Mouse (Mus musculus) kidney, postnatal 0 days (tissue): Measurements from ENCODE around the gene Draxin. TPM values are rescaled to one million over a fixed set of nuclear protein-coding genes. Genes with fewer than 3 reads are reported as not detected.
A peak's percentile ranks its signal among the peaks of the same experiment; 100 is the strongest.

Experiments used
- ATAC-seq: fragments of 200-750 bp; cut with Nextera tagmentation; replicated peaks from 2 replicates; pipeline ENCODE4 v1.8.0; 2017; ENCODE audit warnings: low read depth, moderate number of reproducible peaks, moderate TSS enrichment, moderate library complexity; ENCODE audit not compliant: low FRiP score
- DNase-seq: peaks from one replicate; pipeline ENCODE4 v3.0.0-alpha.2; 2016; ENCODE audit warnings: low spot score
- H3K27ac ChIP-seq: fragments of 300-500 bp; sonication (generic); 2 replicates; pipeline ENCODE4 v1.5.1; 2014; ENCODE audit warnings: mild to moderate bottlenecking
- H3K27me3 ChIP-seq: fragments of 300-500 bp; sonication (generic); 2 replicates; pipeline ENCODE4 v1.6.1; 2014; ENCODE audit warnings: low read length, mixed read lengths; ENCODE audit not compliant: insufficient read depth
- H3K36me3 ChIP-seq: fragments of 300-500 bp; sonication (generic); 2 replicates; pipeline ENCODE4 v1.6.1; 2014; ENCODE audit warnings: low read length, mixed read lengths; ENCODE audit not compliant: insufficient read depth
- H3K4me1 ChIP-seq: fragments of 300-500 bp; sonication (generic); replicated peaks from 2 replicates; pipeline ENCODE4 v1.6.1; 2014; ENCODE audit warnings: antibody characterized with exemption, low read length, mixed read lengths; ENCODE audit not compliant: insufficient read depth
- H3K4me2 ChIP-seq: fragments of 300-500 bp; sonication (generic); 2 replicates; pipeline ENCODE4 v1.6.1; 2014; ENCODE audit warnings: mild to moderate bottlenecking, low read length, moderate library complexity, mixed read lengths
- H3K4me3 ChIP-seq: fragments of 300-500 bp; sonication (generic); replicated peaks from 2 replicates; pipeline ENCODE4 v1.5.1; 2014; ENCODE audit warnings: low read depth, low read length
- H3K9ac ChIP-seq: fragments of 300-500 bp; sonication (generic); 2 replicates; pipeline ENCODE4 v1.6.1; 2014; ENCODE audit warnings: low read depth, low read length
- H3K9me3 ChIP-seq: fragments of 300-500 bp; sonication (generic); replicated peaks from 2 replicates; pipeline ENCODE4 v1.6.1; 2016; ENCODE audit warnings: low read length, inconsistent platforms, mixed read lengths
- CTCF ChIP-seq: IDR thresholded peaks from 2 replicates; pipeline ENCODE4 v1.5.1; 2016; ENCODE audit warnings: antibody characterized with exemption, low read depth, mild to moderate bottlenecking, moderate library complexity
- WGBS: fragments of 180-500 bp; shearing (Covaris S2); extraction: QIAGEN DNeasy Blood & Tissue Kit; methylation state at CpG from one replicate; pipeline ENCODE4 v1.1.7; 2014; 5-methylcytosine and 5-hydroxymethylcytosine counted together
- polyA plus RNA-seq: library from polyadenylated mRNA; unstranded; fragments of >200 nt; fragmentation: Nextera tagmentation; extraction: Ambion mirVana; gene quantifications from 2 replicates; pipeline ENCODE4 v1.2.1, GENCODE M21; 2015

Gene Draxin
- polyA plus RNA-seq, 1 experiment from 2014 or later = 0.14 TPM

DNA sequence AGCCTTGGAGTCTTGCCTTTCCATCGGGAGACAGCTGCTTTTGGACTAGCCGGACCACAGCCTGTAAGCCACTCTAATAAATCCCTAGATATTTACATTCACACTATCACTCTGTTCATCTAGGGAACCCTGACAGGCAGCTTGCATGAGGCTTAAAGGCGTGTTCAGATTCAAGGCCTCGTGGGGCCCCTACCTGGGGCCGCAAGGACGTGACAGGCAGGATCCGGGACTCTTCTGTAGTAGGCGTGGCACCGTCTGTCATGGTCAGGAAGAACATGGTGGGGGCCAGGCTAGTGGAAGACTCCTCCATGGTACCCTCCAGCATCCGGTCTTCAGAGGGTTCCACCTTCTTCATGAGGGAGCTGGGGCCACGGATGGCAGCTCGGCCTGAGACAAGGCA is 18.0 kb downstream of the Draxin start:
- DNase-seq = no peak
- no peak overlapping the region for H3K9ac ChIP-seq
- H3K4me2 ChIP-seq = no peak overlapping the region
- WGBS = 81% methylated on average over 12 of the region's 12 CpGs
- no peaks in the 10 kb centered on the region for H3K27me3 ChIP-seq
- no peaks in the 10 kb centered on the region for H3K9me3 ChIP-seq
- peaks cover 6% of the 10 kb centered on the region for H3K4me1 ChIP-seq
- no peaks in the 10 kb centered on the region for H3K36me3 ChIP-seq
- TF ChIP-seq CTCF = no peak
- ATAC-seq = no peak
- H3K27ac ChIP-seq = no peak overlapping the region
- no peak overlapping the region for H3K4me3 ChIP-seq

DNA sequence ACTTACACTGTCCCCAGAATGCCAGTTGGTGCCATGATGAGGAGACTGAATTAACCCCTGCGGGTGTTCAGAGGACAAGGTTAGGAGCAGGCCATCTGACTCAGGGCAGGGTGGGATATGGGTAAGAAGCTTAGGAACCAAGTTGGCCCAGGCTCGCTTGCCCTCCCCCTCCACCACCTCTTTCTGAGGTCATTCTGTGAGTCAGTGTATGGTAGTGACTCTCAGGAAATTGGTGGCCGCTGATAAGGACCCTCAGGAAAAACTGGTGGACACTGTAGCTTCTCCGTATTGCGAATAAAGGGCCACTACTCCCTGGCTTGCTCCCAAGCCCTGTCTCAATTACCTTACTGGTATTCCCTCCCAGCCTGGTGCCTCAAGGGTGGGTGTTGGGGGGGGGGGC is 21.3 kb downstream of the Draxin start:
- Histone ChIP-seq H3K4me3 (no peak overlapping the region), H3K27ac (no peak overlapping the region), H3K36me3 (no peaks in the 10 kb centered on the region), H3K4me1 (peaks cover 9% of the 10 kb centered on the region), H3K27me3 (no peaks in the 10 kb centered on the region), H3K9ac (no peak overlapping the region), H3K9me3 (no peaks in the 10 kb centered on the region), H3K4me2 (no peak overlapping the region)
- no peak for DNase-seq
- WGBS = 76% methylated on average over 5 of the region's 5 CpGs
- TF ChIP-seq CTCF = no peak
- no peak for ATAC-seq

DNA sequence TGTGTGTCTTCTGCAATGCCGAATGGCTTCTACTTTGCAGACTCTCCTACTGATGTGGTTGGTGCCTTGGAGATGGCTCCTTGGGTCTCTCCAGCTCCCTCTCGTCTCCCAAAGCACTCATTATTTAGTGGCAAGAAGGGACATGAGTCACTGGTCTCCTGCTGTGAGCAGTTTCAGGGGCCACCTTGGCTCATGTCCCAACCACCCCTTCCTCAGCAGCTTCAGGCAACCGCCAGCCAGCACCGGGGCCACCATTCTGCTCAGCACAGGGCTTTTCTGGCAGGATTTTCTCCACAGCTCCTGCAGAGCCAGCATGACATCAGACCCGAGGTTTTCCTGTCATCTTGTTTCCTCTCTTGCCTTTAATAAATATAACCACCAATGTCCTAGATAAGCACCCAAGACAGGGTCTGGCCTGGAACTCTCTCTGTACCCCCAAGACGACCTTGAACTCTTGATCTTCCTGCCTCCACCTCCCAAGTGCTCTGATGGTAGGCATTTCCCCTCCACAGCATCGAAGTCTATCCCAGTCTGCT is 21.9 kb downstream of the Draxin start:
- ATAC-seq (no peak), DNase-seq (no peak)
- H3K27me3 ChIP-seq = no peaks in the 10 kb centered on the region
- 35% methylated on average over 7 of the region's 7 CpGs for WGBS
- H3K4me2 ChIP-seq = no peak overlapping the region
- no peaks in the 10 kb centered on the region for H3K36me3 ChIP-seq
- no peak overlapping the region for H3K27ac ChIP-seq
- H3K4me1 ChIP-seq = peaks cover 9% of the 10 kb centered on the region
- TF ChIP-seq CTCF = no peak
- no peaks in the 10 kb centered on the region for H3K9me3 ChIP-seq
- H3K9ac ChIP-seq = no peak overlapping the region
- no peak overlapping the region for H3K4me3 ChIP-seq

DNA sequence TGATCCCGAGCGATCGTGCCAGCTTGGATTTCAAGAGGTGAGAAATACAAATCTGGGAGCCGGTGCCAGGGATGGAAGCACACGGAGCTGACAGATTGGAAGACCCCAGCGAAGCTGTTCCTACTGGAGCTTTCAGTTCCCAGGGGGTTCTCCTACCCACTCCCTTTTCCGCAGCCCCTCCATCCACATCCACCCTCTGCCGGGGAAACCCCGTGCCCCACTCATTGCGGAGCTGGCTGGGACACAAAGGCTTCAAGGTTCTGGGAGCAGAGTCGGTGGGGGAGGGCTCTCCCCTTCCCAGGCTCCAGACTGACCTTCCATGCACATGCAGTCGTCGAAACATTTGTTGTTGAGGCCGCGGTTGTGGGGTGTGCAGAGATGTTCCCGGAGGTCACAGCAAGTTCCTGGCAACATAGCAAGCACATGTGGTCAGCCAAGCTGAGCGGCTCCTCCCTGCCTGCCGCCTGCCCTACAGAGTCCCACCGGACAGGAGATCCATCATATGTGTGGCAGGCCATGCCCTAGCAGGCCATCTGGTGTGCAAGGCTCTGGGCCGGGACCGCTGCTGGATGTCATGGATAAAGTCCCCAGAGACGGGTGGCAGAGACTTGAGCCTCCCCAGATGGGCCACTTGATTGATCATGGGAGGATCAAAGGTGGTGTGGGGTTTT is 22.7 kb downstream of the Draxin start:
- H3K4me3 ChIP-seq = no peak overlapping the region
- ATAC-seq (peak; percentile 89), DNase-seq (peak; percentile 80)
- 7% methylated on average over 22 of the region's 22 CpGs for WGBS
- no peaks in the 10 kb centered on the region for H3K27me3 ChIP-seq
- no peak overlapping the region for H3K27ac ChIP-seq
- no peaks in the 10 kb centered on the region for H3K9me3 ChIP-seq
- H3K4me1 ChIP-seq = peaks cover 9% of the 10 kb centered on the region
- H3K4me2 ChIP-seq = peak overlapping the region; percentile 25; the same call in 1 of the 2 replicates
- TF ChIP-seq CTCF = no peak; the same call in 1 of the 2 replicates
- no peaks in the 10 kb centered on the region for H3K36me3 ChIP-seq
- 0 out of 2 replicates have a peak overlapping the region, but pooled peaks have one; percentile 23 for H3K9ac ChIP-seq

DNA sequence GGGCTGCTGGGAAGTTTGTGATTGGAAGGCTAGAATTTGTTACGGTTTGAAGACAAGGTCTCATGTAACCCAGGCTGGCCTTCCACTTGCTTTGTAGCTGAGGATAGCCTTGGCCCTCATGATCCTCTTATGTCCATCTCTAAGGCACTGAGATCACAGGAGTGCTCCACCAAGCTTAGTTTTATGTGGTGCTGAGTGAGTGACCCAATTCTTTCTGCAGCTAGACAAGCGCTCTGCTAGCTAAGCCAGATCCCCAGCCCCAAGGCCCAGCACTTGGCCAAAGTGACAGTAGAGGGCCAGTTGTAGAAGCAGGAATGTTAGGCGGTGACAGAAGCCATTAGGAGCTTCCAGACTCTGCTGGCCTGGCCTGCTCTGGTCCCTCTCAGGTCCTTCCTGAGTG is 26.4 kb downstream of the Draxin start:
- no peak for ATAC-seq
- 90% methylated on average over 3 of the region's 3 CpGs for WGBS
- Histone ChIP-seq H3K4me3 (no peak overlapping the region), H3K36me3 (no peaks in the 10 kb centered on the region), H3K27me3 (no peaks in the 10 kb centered on the region), H3K27ac (no peak overlapping the region), H3K4me1 (peaks cover 9% of the 10 kb centered on the region), H3K9me3 (no peaks in the 10 kb centered on the region), H3K4me2 (no peak overlapping the region), H3K9ac (no peak overlapping the region)
- TF ChIP-seq CTCF = no peak
- no peak for DNase-seq

DNA sequence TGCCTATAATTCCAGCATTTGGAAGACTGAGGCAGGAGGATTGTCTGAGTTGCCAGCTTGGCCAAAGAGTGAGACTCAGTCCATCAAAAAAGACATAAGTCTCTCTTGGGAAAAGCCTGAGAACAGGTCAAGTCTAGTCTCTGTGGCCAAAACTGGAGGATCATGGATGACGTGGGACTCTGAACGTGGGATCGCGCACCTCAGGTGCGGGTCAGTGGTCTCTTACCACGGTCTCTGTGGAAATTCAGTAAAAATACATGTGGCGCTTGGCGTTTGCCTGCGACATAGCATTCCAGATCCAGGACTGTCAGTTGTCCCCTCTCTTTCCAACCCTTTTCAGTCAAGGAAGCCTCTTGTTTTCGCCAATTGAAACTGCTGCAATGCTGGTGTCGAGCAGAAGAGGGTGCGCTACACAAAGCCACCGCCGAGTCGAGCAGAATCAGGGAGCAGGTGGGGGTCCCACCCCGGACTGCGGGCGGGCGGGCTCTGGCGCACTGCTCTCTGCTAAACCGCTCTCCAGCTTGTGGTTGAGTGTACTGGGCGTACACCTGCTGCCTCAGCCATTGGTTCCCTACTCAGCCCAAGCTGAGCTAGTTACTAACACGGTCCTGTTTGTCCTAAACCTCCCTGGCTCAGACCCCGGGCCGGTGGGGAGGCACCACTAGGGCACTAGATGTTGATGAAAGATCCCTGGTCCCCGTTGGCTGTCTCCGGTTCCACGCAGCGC is 28.5 kb downstream of the Draxin start:
- peak; percentile 69 for TF ChIP-seq CTCF
- no peaks in the 10 kb centered on the region for H3K36me3 ChIP-seq
- H3K27ac ChIP-seq = no peak overlapping the region
- DNase-seq (peak; percentile 74), ATAC-seq (peak; percentile 77)
- no peaks in the 10 kb centered on the region for H3K9me3 ChIP-seq
- WGBS = 17% methylated on average over 29 of the region's 29 CpGs
- H3K4me3 ChIP-seq = peak overlapping the region; percentile 9; the same call in 1 of the 2 replicates
- peak overlapping the region; percentile 61 for H3K4me2 ChIP-seq
- H3K27me3 ChIP-seq = no peaks in the 10 kb centered on the region
- no peaks in the 10 kb centered on the region for H3K4me1 ChIP-seq
- H3K9ac ChIP-seq = peak overlapping the region; percentile 40; the same call in 1 of the 2 replicates
